Mouse (Mus musculus) stomach, embryonic 14.5 days (tissue): ENCODE data around the gene Ccar1. TPM values are rescaled to one million over a fixed set of nuclear protein-coding genes. Genes with fewer than 3 reads are reported as not detected.
"Not testable (repeated sequence)": the region's sequence is repeated elsewhere in the genome, so short reads cannot be mapped to it uniquely, and the experiment has no call there.

Source experiments
- ATAC-seq: fragments of 200-750 bp; cut with Nextera tagmentation; 2 replicates; pipeline ENCODE4 v1.8.0; 2017; ENCODE audit warnings: low read depth, moderate TSS enrichment; ENCODE audit not compliant: insufficient number of reproducible peaks, insufficient read depth, low FRiP score
- H3K27ac ChIP-seq: fragments of 300-500 bp; sonication (generic); 2 replicates; pipeline ENCODE4 v1.5.1; 2014; ENCODE audit warnings: mild to moderate bottlenecking, low read length, moderate library complexity, mixed read lengths
- H3K27me3 ChIP-seq: fragments of 300-500 bp; sonication (generic); 2 replicates; pipeline ENCODE4 v1.6.1; 2014; ENCODE audit warnings: low read length, control low read depth, mixed read lengths; ENCODE audit not compliant: control insufficient read depth, insufficient read depth
- H3K36me3 ChIP-seq: fragments of 300-500 bp; sonication (generic); 2 replicates; pipeline ENCODE4 v1.6.1; 2014; ENCODE audit warnings: mild to moderate bottlenecking, control low read depth, low read length, moderate library complexity, mixed read lengths; ENCODE audit not compliant: control insufficient read depth, insufficient read depth
- H3K4me1 ChIP-seq: fragments of 300-500 bp; sonication (generic); 2 replicates; pipeline ENCODE4 v1.6.1; 2014; ENCODE audit warnings: low read length, control low read depth, mixed read lengths; ENCODE audit not compliant: control insufficient read depth, insufficient read depth
- H3K4me2 ChIP-seq: fragments of 300-500 bp; sonication (generic); replicated peaks from 2 replicates; pipeline ENCODE4 v1.6.1; 2014; ENCODE audit warnings: low read depth, low read length, control low read depth
- H3K4me3 ChIP-seq: fragments of 300-500 bp; sonication (generic); 2 replicates; pipeline ENCODE4 v1.5.1; 2014; ENCODE audit warnings: low read depth, low read length, control low read depth
- H3K9ac ChIP-seq: fragments of 300-500 bp; sonication (generic); replicated peaks from 2 replicates; pipeline ENCODE4 v1.6.1; 2014; ENCODE audit warnings: low read depth, mild to moderate bottlenecking, control low read depth, low read length, moderate library complexity, mixed read lengths
- H3K9me3 ChIP-seq: fragments of 300-500 bp; sonication (generic); 2 replicates; pipeline ENCODE4 v1.6.1; 2016; ENCODE audit warnings: low read depth, low read length, control low read depth; ENCODE audit not compliant: control insufficient read depth
- WGBS: fragments of 180-500 bp; shearing (Covaris S2); extraction: QIAGEN DNeasy Blood & Tissue Kit; methylation state at CpG from one replicate; pipeline ENCODE4 v1.1.7; 2014; 5-methylcytosine and 5-hydroxymethylcytosine counted together
- polyA plus RNA-seq: library from polyadenylated mRNA; unstranded; fragments of >200 nt; fragmentation: Nextera tagmentation; extraction: Ambion mirVana; gene quantifications from 2 replicates; pipeline ENCODE4 v1.2.1, GENCODE M21; 2014

Gene Ccar1
- polyA plus RNA-seq, 1 experiment from 2014 or later, result 141 TPM

GRCm38 (mm10) chr10:62750781-62751180, 41.3 kb downstream of the Ccar1 start:
- H3K27me3 ChIP-seq, result no peaks in the 10 kb centered on the region
- no peak overlapping the region for H3K27ac ChIP-seq
- H3K36me3 ChIP-seq, result peaks cover 90% of the 10 kb centered on the region
- no peaks in the 10 kb centered on the region for H3K9me3 ChIP-seq
- H3K4me1 ChIP-seq, result no peaks in the 10 kb centered on the region
- no peak overlapping the region for H3K4me3 ChIP-seq
- H3K9ac ChIP-seq, result no peak overlapping the region
- 74% methylated on average over 6 of the region's 6 CpGs for WGBS
- ATAC-seq, result no peak
- no peak overlapping the region for H3K4me2 ChIP-seq

GRCm38 (mm10) chr10:62739961-62740737, 51.9 kb downstream of the Ccar1 start:
- no peaks in the 10 kb centered on the region for H3K9me3 ChIP-seq
- H3K4me3 ChIP-seq, result no peak overlapping the region
- no peak for ATAC-seq
- no peak overlapping the region for H3K27ac ChIP-seq
- H3K4me1 ChIP-seq, result no peaks in the 10 kb centered on the region
- WGBS, result 84% methylated on average over 4 of the region's 4 CpGs
- no peak overlapping the region for H3K9ac ChIP-seq
- no peak overlapping the region for H3K4me2 ChIP-seq
- H3K36me3 ChIP-seq, result peaks cover 28% of the 10 kb centered on the region
- no peaks in the 10 kb centered on the region for H3K27me3 ChIP-seq

GRCm38 (mm10) chr10:62736965-62737688, 55.0 kb downstream of the Ccar1 start:
- Histone ChIP-seq H3K4me1 (no peaks in the 10 kb centered on the region), H3K9ac (no peak overlapping the region), H3K9me3 (no peaks in the 10 kb centered on the region), H3K27me3 (no peaks in the 10 kb centered on the region), H3K27ac (no peak overlapping the region), H3K4me3 (no peak overlapping the region), H3K36me3 (peaks cover 6% of the 10 kb centered on the region), H3K4me2 (no peak overlapping the region)
- WGBS, result 44% methylated on average over 4 of the region's 4 CpGs
- ATAC-seq, result no peak

- Histone ChIP-seq H3K9ac (no peak overlapping the region), H3K36me3 (no peaks in the 10 kb centered on the region), H3K27ac (no peak overlapping the region), H3K4me2 (no peak overlapping the region), H3K4me3 (no peak overlapping the region), H3K4me1 (no peaks in the 10 kb centered on the region), H3K9me3 (no peaks in the 10 kb centered on the region), H3K27me3 (no peaks in the 10 kb centered on the region)
- no peak for ATAC-seq
- WGBS, result 77% methylated on average over 10 of the region's 10 CpGs
These were observed 61.3 kb downstream of the Ccar1 start for GRCm38 (mm10) chr10:62730826-62731225.

- Histone ChIP-seq H3K4me1 (no peaks in the 10 kb centered on the region), H3K4me3 (peak within 1 kb of the TSS; percentile 54), H3K9me3 (no peaks in the 10 kb centered on the region), H3K36me3 (no peaks in the 10 kb centered on the region), H3K27me3 (no peaks in the 10 kb centered on the region), H3K27ac (no peak within 1 kb of the TSS), H3K4me2 (peak within 1 kb of the TSS; percentile 90), H3K9ac (peak within 1 kb of the TSS; percentile 31; the same call in 1 of the 2 replicates)
- WGBS, result 1% methylated on average over 83 of the region's 85 CpGs
- peak; percentile 78 for ATAC-seq
These were observed 66.1 kb downstream of the Ccar1 start, which contains the start of gene Stox1 for GRCm38 (mm10) chr10:62725771-62726687. Stox1 (minus strand) TSS chr10:62726128.

- Histone ChIP-seq H3K4me2 (peak overlapping the region; percentile 90), H3K36me3 (no peaks in the 10 kb centered on the region), H3K4me3 (peak overlapping the region; percentile 54; the same call in 1 of the 2 replicates), H3K4me1 (no peaks in the 10 kb centered on the region), H3K9ac (no peak overlapping the region), H3K27ac (no peak overlapping the region), H3K27me3 (no peaks in the 10 kb centered on the region), H3K9me3 (no peaks in the 10 kb centered on the region)
- WGBS, result 9% methylated on average over 7 of the region's 7 CpGs
- no peak for ATAC-seq
These were observed 67.2 kb downstream of the Ccar1 start for GRCm38 (mm10) chr10:62724936-62725335.

GRCm38 (mm10) chr10:62722701-62723100, 69.4 kb downstream of the Ccar1 start:
- 33% methylated on average over 4 of the region's 4 CpGs for WGBS
- Histone ChIP-seq H3K36me3 (no peaks in the 10 kb centered on the region), H3K9ac (no peak overlapping the region), H3K4me1 (no peaks in the 10 kb centered on the region), H3K9me3 (no peaks in the 10 kb centered on the region), H3K4me3 (no peak overlapping the region), H3K27ac (no peak overlapping the region), H3K27me3 (no peaks in the 10 kb centered on the region), H3K4me2 (no peak overlapping the region)
- ATAC-seq, result no peak

GRCm38 (mm10) chr10:62720574-62720973, 71.5 kb downstream of the Ccar1 start:
- not testable (repeated sequence) for H3K4me2 ChIP-seq, ATAC-seq, H3K9ac ChIP-seq, H3K36me3 ChIP-seq, H3K9me3 ChIP-seq, H3K4me3 ChIP-seq, H3K27me3 ChIP-seq, H3K4me1 ChIP-seq, H3K27ac ChIP-seq
- 88% methylated on average over 7 of the region's 8 CpGs for WGBS
